Mouse (Mus musculus) embryonic fibroblast, embryonic 13.5 days (primary cell): ENCODE results near the gene Mmd2. TPM values are rescaled to one million over a fixed set of nuclear protein-coding genes. Genes with fewer than 3 reads are reported as not detected.

Source experiments
- H3K27ac ChIP-seq: 2 replicates; pipeline ENCODE4 v1.5.1; 2012; ENCODE audit warnings: low read length, control low read depth, inconsistent platforms; ENCODE audit not compliant: insufficient read depth
- H3K4me1 ChIP-seq: 2 replicates; pipeline ENCODE4 v1.6.1; 2011; ENCODE audit warnings: low read length; ENCODE audit not compliant: control insufficient read depth, insufficient read depth
- H3K4me3 ChIP-seq: 2 replicates; pipeline ENCODE4 v1.5.1; 2011; ENCODE audit warnings: mild to moderate bottlenecking, control low read depth, low read length; ENCODE audit not compliant: insufficient read depth
- CTCF ChIP-seq: IDR thresholded peaks from 2 replicates; pipeline ENCODE4 v1.5.1; 2011; ENCODE audit warnings: mild to moderate bottlenecking, control low read depth, low read length, moderate library complexity, borderline replicate concordance; ENCODE audit not compliant: insufficient read depth
- POLR2A ChIP-seq: IDR thresholded peaks from 2 replicates; pipeline ENCODE4 v1.6.1; 2011; ENCODE audit warnings: low read depth, mild to moderate bottlenecking, control low read depth, low read length, moderate library complexity
- polyA plus RNA-seq: library from polyadenylated mRNA; stranded (reverse); fragments of >200 nt; gene quantifications from 2 replicates; pipeline ENCODE4 v1.2.4, GENCODE M21; 2011; ENCODE audit warnings: low read depth; ENCODE audit not compliant: missing spikeins, insufficient read length

Gene Mmd2
- polyA plus RNA-seq, 1 experiment = not detected

GRCm38 (mm10) chr5:142614513-142614912 lies 5.9 kb upstream of the Mmd2 start:
- Histone ChIP-seq H3K27ac (no peak overlapping the region), H3K4me3 (no peak overlapping the region), H3K4me1 (no peaks in the 10 kb centered on the region)
- TF ChIP-seq CTCF (no peak), POLR2A (no peak)

DNA sequence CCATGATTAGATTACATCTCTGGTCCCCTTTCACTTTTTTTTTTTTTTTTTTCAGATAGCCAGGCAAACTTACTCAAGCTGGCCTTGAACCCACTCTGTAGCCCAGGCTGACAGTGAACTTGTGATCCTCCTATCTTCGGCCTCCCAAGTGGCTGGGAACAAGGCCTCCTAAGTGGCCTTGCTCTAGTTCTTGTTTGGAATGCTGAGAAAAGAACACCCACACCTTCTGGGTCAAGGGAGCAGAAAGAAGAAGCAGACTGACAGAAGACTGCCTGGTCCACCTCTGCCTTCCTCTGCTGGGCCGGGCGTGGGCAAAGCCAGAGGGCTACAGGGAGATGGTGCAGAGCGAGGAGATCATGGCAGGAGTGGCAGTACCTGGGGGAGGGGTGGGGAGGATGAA lies 1.8 kb upstream of the Mmd2 start:
- Histone ChIP-seq H3K4me3 (no peak overlapping the region), H3K4me1 (no peaks in the 10 kb centered on the region), H3K27ac (no peak overlapping the region)
- TF ChIP-seq CTCF = no peak
- TF ChIP-seq POLR2A = no peak

GRCm38 (mm10) chr5:142608989-142609325 lies 357 bp upstream of the Mmd2 start:
- Histone ChIP-seq H3K27ac (no peak overlapping the region), H3K4me1 (no peaks in the 10 kb centered on the region), H3K4me3 (no peak overlapping the region)
- TF ChIP-seq CTCF (no peak), POLR2A (no peak)

- no peak overlapping the region for H3K27ac ChIP-seq
- no peak overlapping the region for H3K4me3 ChIP-seq
- TF ChIP-seq CTCF (no peak), POLR2A (no peak)
- no peaks in the 10 kb centered on the region for H3K4me1 ChIP-seq
Observed at GRCm38 (mm10) chr5:142605288-142605687, 3.3 kb downstream of the Mmd2 start.

DNA sequence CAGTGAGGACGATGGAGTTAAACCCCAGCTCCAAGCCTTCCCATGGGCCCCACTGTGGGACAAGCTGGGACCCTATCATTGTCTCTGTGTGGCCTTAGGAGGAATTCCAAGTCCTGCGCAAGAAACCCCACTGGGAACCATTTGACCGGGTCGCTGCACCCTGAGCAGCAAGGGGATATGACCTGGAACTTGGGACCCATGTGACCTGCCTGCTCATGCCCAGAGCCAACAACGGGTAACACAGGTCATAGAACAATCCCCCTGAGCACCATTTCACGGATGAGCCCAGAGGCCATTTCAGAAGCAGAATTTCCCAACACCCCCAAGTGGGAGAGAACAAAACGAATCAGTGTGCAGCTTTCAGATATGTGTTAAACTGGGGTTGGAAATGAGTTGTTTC lies 4.2 kb downstream of the Mmd2 start:
- TF ChIP-seq POLR2A = no peak
- no peak for TF ChIP-seq CTCF
- Histone ChIP-seq H3K27ac (no peak overlapping the region), H3K4me3 (no peak overlapping the region), H3K4me1 (no peaks in the 10 kb centered on the region)

DNA sequence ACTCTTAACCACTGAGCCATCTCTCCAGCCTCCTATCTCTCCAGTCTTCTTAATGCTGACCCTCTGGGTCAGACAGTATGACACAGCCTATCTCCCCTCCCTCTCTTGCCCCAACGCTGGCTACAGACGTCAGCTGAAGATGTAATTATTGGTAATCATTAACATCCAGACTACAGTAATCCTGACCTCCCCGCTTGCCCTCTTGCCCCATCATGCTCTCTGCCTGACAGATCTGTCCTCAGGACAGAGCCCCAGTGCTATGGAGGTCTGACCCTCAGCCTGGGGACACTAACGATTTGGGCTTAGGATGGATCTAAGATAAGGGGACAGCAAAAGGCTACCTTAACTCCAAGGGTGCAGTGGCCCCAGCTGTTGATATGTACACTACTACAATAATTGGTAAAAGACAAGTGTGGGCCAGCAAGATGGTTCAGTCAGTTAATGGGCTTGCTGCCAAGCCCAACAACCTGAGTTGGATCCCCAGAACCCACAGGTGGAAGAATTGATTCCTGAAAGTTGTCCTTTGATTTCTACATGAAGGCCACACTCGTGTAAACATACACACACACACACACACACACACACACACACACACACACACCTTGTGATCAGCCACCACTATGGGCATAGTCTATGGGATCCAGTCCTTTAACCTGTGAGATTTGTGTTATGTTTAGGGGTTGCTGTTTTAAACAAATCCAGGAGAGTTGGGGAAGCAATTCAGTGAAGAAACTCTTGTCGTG lies 10.8 kb downstream of the Mmd2 start:
- no peaks in the 10 kb centered on the region for H3K4me1 ChIP-seq
- H3K4me3 ChIP-seq = no peak overlapping the region
- H3K27ac ChIP-seq = no peak overlapping the region
- TF ChIP-seq POLR2A = no peak
- TF ChIP-seq CTCF = no peak

- Histone ChIP-seq H3K4me3 (no peak overlapping the region), H3K27ac (no peak overlapping the region), H3K4me1 (no peaks in the 10 kb centered on the region)
- TF ChIP-seq POLR2A (no peak), CTCF (no peak)
Observed at GRCm38 (mm10) chr5:142596723-142597122, 11.9 kb downstream of the Mmd2 start.

GRCm38 (mm10) chr5:142595698-142596097 lies 12.9 kb downstream of the Mmd2 start:
- H3K4me3 ChIP-seq = no peak overlapping the region
- no peak for TF ChIP-seq CTCF
- TF ChIP-seq POLR2A = no peak
- no peaks in the 10 kb centered on the region for H3K4me1 ChIP-seq
- H3K27ac ChIP-seq = no peak overlapping the region

- no peaks in the 10 kb centered on the region for H3K4me1 ChIP-seq
- no peak for TF ChIP-seq POLR2A
- TF ChIP-seq CTCF = no peak
- H3K27ac ChIP-seq = no peak overlapping the region
- H3K4me3 ChIP-seq = no peak overlapping the region
Observed at GRCm38 (mm10) chr5:142590953-142591616, 17.5 kb downstream of the Mmd2 start.

DNA sequence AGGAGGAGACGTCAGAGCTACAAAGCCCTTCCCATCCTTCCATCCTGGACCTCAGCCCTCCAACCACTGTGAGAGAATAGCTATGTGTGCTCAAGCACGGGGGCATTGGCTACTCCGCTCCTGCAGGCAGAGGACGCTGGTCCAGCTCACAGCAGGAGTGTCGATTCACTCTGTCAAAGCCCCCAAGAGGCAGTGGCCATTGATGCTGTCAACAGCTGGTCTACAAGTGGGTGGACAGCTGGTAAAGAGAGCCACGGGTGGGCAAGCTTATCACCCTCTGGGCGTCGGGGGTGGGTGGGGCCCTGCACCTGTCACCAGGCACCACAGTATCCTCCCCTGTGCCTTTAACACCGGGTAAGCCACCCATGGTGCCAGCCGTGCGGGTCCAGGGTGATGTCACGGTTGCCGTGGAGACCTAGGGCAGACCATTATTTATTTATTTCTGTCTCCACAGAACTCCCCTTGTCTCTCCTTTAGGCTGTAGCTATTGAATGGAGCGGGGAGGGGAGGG lies 24.9 kb downstream of the Mmd2 start:
- H3K27ac ChIP-seq = no peak overlapping the region
- TF ChIP-seq POLR2A (no peak), CTCF (no peak)
- no peaks in the 10 kb centered on the region for H3K4me1 ChIP-seq
- H3K4me3 ChIP-seq = no peak overlapping the region
